Mouse (Mus musculus): ENCODE measurements around the gene Ran. TPM values are rescaled to one million over a fixed set of nuclear protein-coding genes. Genes with fewer than 3 reads are reported as not detected.
"Not testable (repeated sequence)": the region's sequence is repeated elsewhere in the genome, so short reads cannot be mapped to it uniquely, and the experiment has no call there.

Gene Ran
- 48.2 and 68.5 TPM in 2 replicates for total RNA-seq (2017)

- ATAC-seq (ENCODE audit: extremely low read depth, insufficient number of reproducible peaks, low FRiP score, poor library complexity, severe bottlenecking): peak; percentile 81
These were observed at the start of gene Ran for GRCm38 (mm10) chr5:129019497-129020299. Ran (plus strand) TSS chr5:129020069.

- no peak for ATAC-seq (ENCODE audit: extremely low read depth, insufficient number of reproducible peaks, low FRiP score, poor library complexity, severe bottlenecking)
These were observed 49.0 kb upstream of the Ran start for GRCm38 (mm10) chr5:128970878-128971277.

- 0 out of 2 replicates have a peak, but pooled peaks have one; percentile 46 for ATAC-seq (ENCODE audit: extremely low read depth, insufficient number of reproducible peaks, low FRiP score, poor library complexity, severe bottlenecking)
These were observed 48.6 kb upstream of the Ran start for GRCm38 (mm10) chr5:128971298-128971697.

GRCm38 (mm10) chr5:128976266-128976665 is 43.6 kb upstream of the Ran start:
- ATAC-seq (ENCODE audit: extremely low read depth, insufficient number of reproducible peaks, low FRiP score, poor library complexity, severe bottlenecking): no peak

- ATAC-seq (ENCODE audit: extremely low read depth, insufficient number of reproducible peaks, low FRiP score, poor library complexity, severe bottlenecking): not testable (repeated sequence)
These were observed 42.4 kb upstream of the Ran start for GRCm38 (mm10) chr5:128977466-128977865.

- ATAC-seq (ENCODE audit: extremely low read depth, insufficient number of reproducible peaks, low FRiP score, poor library complexity, severe bottlenecking): no peak
These were observed 40.9 kb upstream of the Ran start for GRCm38 (mm10) chr5:128978957-128979356.

- no peak for ATAC-seq (ENCODE audit: extremely low read depth, insufficient number of reproducible peaks, low FRiP score, poor library complexity, severe bottlenecking)
These were observed 39.0 kb upstream of the Ran start for GRCm38 (mm10) chr5:128980857-128981256.

GRCm38 (mm10) chr5:128981607-128982006 is 38.3 kb upstream of the Ran start:
- peak; percentile 68; the same call in 1 of the 2 replicates for ATAC-seq (ENCODE audit: extremely low read depth, insufficient number of reproducible peaks, low FRiP score, poor library complexity, severe bottlenecking)

GRCm38 (mm10) chr5:128984536-128984935 is 35.3 kb upstream of the Ran start:
- ATAC-seq (ENCODE audit: extremely low read depth, insufficient number of reproducible peaks, low FRiP score, poor library complexity, severe bottlenecking): no peak

GRCm38 (mm10) chr5:128985946-128986345 is 33.9 kb upstream of the Ran start:
- no peak for ATAC-seq (ENCODE audit: extremely low read depth, insufficient number of reproducible peaks, low FRiP score, poor library complexity, severe bottlenecking)

- ATAC-seq (ENCODE audit: extremely low read depth, insufficient number of reproducible peaks, low FRiP score, poor library complexity, severe bottlenecking): no peak
These were observed 32.5 kb upstream of the Ran start for GRCm38 (mm10) chr5:128987141-128987954.

GRCm38 (mm10) chr5:129000706-129001468 is 19.0 kb upstream of the Ran start:
- no peak for ATAC-seq (ENCODE audit: extremely low read depth, insufficient number of reproducible peaks, low FRiP score, poor library complexity, severe bottlenecking)

- ATAC-seq (ENCODE audit: extremely low read depth, insufficient number of reproducible peaks, low FRiP score, poor library complexity, severe bottlenecking): no peak
These were observed 17.3 kb upstream of the Ran start for GRCm38 (mm10) chr5:129002571-129003011.

GRCm38 (mm10) chr5:129005416-129005815 is 14.5 kb upstream of the Ran start:
- ATAC-seq (ENCODE audit: extremely low read depth, insufficient number of reproducible peaks, low FRiP score, poor library complexity, severe bottlenecking): no peak

GRCm38 (mm10) chr5:129006031-129006788 is 13.7 kb upstream of the Ran start:
- ATAC-seq (ENCODE audit: extremely low read depth, insufficient number of reproducible peaks, low FRiP score, poor library complexity, severe bottlenecking): no peak

- ATAC-seq (ENCODE audit: extremely low read depth, insufficient number of reproducible peaks, low FRiP score, poor library complexity, severe bottlenecking): no peak
These were observed 12.5 kb upstream of the Ran start for GRCm38 (mm10) chr5:129007105-129007957.

GRCm38 (mm10) chr5:129008008-129008407 is 11.9 kb upstream of the Ran start:
- ATAC-seq (ENCODE audit: extremely low read depth, insufficient number of reproducible peaks, low FRiP score, poor library complexity, severe bottlenecking): 0 out of 2 replicates have a peak, but pooled peaks have one; percentile 2

- peak; percentile 87 for ATAC-seq (ENCODE audit: extremely low read depth, insufficient number of reproducible peaks, low FRiP score, poor library complexity, severe bottlenecking)
These were observed 11.4 kb upstream of the Ran start, which contains the start of gene Stx2 for GRCm38 (mm10) chr5:129008412-129008826. Stx2 (minus strand) TSS chr5:129008574.

Data from neutrophil, adult 5-6 weeks (primary cell).